Mouse (Mus musculus) ES-Bruce4 (cell line): ENCODE measurements at regions not wholly inside any gene's neighbourhood (a gene's known extent, or its start where the extent isn't known, plus 50 kb on each side); places are given as distances from the start of the nearest gene placed in this dataset.

Source experiments
- H3K27ac ChIP-seq: 2 replicates; pipeline ENCODE4 v1.5.1; 2012; ENCODE audit warnings: low read length, inconsistent platforms; ENCODE audit not compliant: insufficient read depth
- H3K27me3 ChIP-seq: 2 replicates; pipeline ENCODE4 v1.6.1; 2012; ENCODE audit warnings: mild to moderate bottlenecking, low read length, inconsistent platforms; ENCODE audit not compliant: control insufficient read depth, poor library complexity, insufficient read depth, severe bottlenecking
- H3K36me3 ChIP-seq: 2 replicates; pipeline ENCODE4 v1.6.1; 2012; ENCODE audit warnings: inconsistent platforms, mild to moderate bottlenecking, low read length, moderate library complexity; ENCODE audit not compliant: control insufficient read depth, poor library complexity, insufficient read depth, severe bottlenecking
- H3K4me1 ChIP-seq: one replicate; pipeline ENCODE4 v1.8.1; 2011; ENCODE audit warnings: low read length; ENCODE audit not compliant: control insufficient read depth, insufficient read depth
- H3K4me3 ChIP-seq: 2 replicates; pipeline ENCODE4 v1.5.1; 2011; ENCODE audit warnings: low read depth, mild to moderate bottlenecking, low read length
- H3K9ac ChIP-seq: 2 replicates; pipeline ENCODE4 v1.6.1; 2012; ENCODE audit warnings: low read depth, mild to moderate bottlenecking, inconsistent platforms; ENCODE audit not compliant: poor library complexity, severe bottlenecking
- H3K9me3 ChIP-seq: replicated peaks from 2 replicates; pipeline ENCODE4 v1.6.1; 2012; ENCODE audit warnings: mild to moderate bottlenecking, low read length, inconsistent platforms; ENCODE audit not compliant: control insufficient read depth, poor library complexity, insufficient read depth, severe bottlenecking
- CTCF ChIP-seq: IDR thresholded peaks from one replicate; pipeline ENCODE4 v1.8.1; 2011; ENCODE audit warnings: low read depth, low read length
- EP300 ChIP-seq: IDR thresholded peaks from 2 replicates; pipeline ENCODE4 v1.6.1; 2011; ENCODE audit warnings: low read depth, low read length; ENCODE audit not compliant: insufficient read depth
- POLR2A ChIP-seq: IDR thresholded peaks from one replicate; pipeline ENCODE4 v1.8.1; 2011; ENCODE audit warnings: low read length; ENCODE audit not compliant: insufficient read depth

- TF ChIP-seq POLR2A (no peak), EP300 (no peak), CTCF (no peak)
- H3K9me3 ChIP-seq: no peaks in the 10 kb centered on the region
- H3K9ac ChIP-seq: no peak overlapping the region
- no peaks in the 10 kb centered on the region for H3K36me3 ChIP-seq
- no peaks in the 10 kb centered on the region for H3K27me3 ChIP-seq
- H3K27ac ChIP-seq: no peak overlapping the region
- H3K4me3 ChIP-seq: no peak overlapping the region
- H3K4me1 ChIP-seq: no peaks in the 10 kb centered on the region
Measured at GRCm38 (mm10) chr3:133677892-133678291, 133.0 kb upstream of the Tet2 start.

- Histone ChIP-seq H3K4me1 (no peaks in the 10 kb centered on the region), H3K9me3 (no peaks in the 10 kb centered on the region), H3K4me3 (no peak overlapping the region), H3K27me3 (no peaks in the 10 kb centered on the region), H3K36me3 (no peaks in the 10 kb centered on the region), H3K27ac (no peak overlapping the region), H3K9ac (no peak overlapping the region)
- TF ChIP-seq EP300 (no peak), POLR2A (no peak), CTCF (no peak)
Measured at GRCm38 (mm10) chr3:133679891-133680290, 135.0 kb upstream of the Tet2 start.

DNA sequence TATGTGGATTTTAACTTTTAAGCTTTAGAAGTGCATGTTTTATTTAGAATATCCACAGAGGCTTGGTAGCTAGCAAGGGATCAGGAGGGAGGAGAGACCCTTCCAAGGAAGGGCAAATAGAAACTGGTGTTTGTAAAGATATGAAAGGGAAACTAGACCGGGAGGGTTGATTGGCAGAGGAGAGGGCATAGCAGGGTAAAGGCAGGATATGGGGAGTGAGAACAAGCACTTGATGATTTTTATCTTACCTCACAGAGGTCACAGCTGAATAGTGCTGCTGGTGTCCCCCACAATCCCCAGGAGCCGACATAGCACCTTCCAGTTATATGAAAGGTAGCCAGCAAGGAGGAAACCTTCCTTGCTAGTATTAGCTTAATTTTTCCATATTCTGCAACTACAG, 135.4 kb upstream of the Tet2 start:
- Histone ChIP-seq H3K4me3 (no peak overlapping the region), H3K27me3 (no peaks in the 10 kb centered on the region), H3K4me1 (no peaks in the 10 kb centered on the region), H3K36me3 (no peaks in the 10 kb centered on the region), H3K27ac (no peak overlapping the region), H3K9ac (no peak overlapping the region), H3K9me3 (no peaks in the 10 kb centered on the region)
- TF ChIP-seq POLR2A (no peak), EP300 (no peak), CTCF (no peak)

DNA sequence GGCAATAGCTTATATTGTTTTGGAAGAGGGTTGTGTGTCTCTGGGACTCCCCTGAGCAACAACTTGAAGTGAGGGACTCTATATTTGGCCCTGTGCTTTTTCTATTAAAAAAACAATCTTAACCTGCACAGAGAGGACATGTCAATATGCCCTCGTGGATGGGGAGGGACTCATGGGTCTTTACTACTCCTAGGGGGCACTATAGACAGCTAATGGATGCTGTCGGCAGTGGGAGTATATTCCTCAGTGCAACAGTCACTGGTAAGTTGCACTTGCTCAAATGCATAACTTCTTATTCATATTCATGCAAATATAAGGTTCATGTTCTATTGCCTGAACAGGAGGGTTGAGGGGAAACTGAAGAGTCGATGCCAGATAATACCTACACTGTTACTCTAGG, 135.9 kb upstream of the Tet2 start:
- H3K9ac ChIP-seq: no peak overlapping the region
- H3K9me3 ChIP-seq: no peaks in the 10 kb centered on the region
- H3K4me3 ChIP-seq: no peak overlapping the region
- H3K4me1 ChIP-seq: no peaks in the 10 kb centered on the region
- TF ChIP-seq EP300: no peak
- no peak for TF ChIP-seq CTCF
- no peak for TF ChIP-seq POLR2A
- H3K27ac ChIP-seq: no peak overlapping the region
- H3K27me3 ChIP-seq: no peaks in the 10 kb centered on the region
- H3K36me3 ChIP-seq: no peaks in the 10 kb centered on the region

DNA sequence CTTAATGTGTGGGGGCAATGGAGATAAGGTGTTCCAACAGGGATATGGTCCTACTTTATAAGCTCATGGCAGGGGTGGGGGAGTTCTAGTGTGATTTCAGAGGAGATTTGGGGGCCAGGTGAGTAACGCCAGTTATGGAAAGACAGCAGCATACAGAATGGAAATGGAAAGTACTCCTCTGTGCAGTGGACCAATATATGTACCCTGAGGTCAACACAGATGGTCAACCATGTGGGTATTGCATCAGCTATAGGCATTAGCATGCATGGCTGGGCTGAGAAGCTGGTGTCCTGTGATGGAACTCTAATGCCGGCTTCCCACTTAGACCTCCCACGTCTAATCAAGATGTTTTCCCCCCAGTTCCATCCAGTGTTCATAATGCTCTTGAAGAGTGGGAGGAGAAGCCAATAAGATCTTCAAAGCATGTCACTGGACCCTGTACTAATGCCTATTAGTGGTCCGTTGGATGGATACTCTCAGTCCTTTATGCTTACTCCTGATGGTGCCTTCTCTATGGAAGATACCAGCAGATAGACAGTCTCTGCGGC, 139.3 kb upstream of the Tet2 start:
- no peaks in the 10 kb centered on the region for H3K9me3 ChIP-seq
- no peaks in the 10 kb centered on the region for H3K36me3 ChIP-seq
- H3K4me1 ChIP-seq: no peaks in the 10 kb centered on the region
- H3K27me3 ChIP-seq: no peaks in the 10 kb centered on the region
- H3K27ac ChIP-seq: no peak overlapping the region
- H3K4me3 ChIP-seq: no peak overlapping the region
- TF ChIP-seq POLR2A (no peak), EP300 (no peak), CTCF (no peak)
- no peak overlapping the region for H3K9ac ChIP-seq

- Histone ChIP-seq H3K27ac (no peak overlapping the region), H3K9me3 (no peaks in the 10 kb centered on the region), H3K9ac (no peak overlapping the region), H3K36me3 (no peaks in the 10 kb centered on the region), H3K27me3 (no peaks in the 10 kb centered on the region), H3K4me3 (no peak overlapping the region), H3K4me1 (no peaks in the 10 kb centered on the region)
- no peak for TF ChIP-seq POLR2A
- TF ChIP-seq CTCF: no peak
- TF ChIP-seq EP300: no peak
Measured at GRCm38 (mm10) chr3:133684747-133685146, 139.8 kb upstream of the Tet2 start.
